ENCODE assay signal across 16 mouse cellular contexts in genomic region chr3:31405880-31406279, GRCm38 (mm10).
"Had no signal": no experiment of that assay in that cellular context is flagged by ENCODE, and none has a peak within 500 bp of the region (broad histone marks: within the 10 kb centered on the region; RNA-seq: fewer than 3 reads in every experiment).

No protein-coding gene starts in this region.

- H3K4me1 ChIP-seq: liver, embryonic 13.5 days; midbrain, embryonic 10.5 days; midbrain, embryonic 15.5 days; neural tube, embryonic 12.5 days; neural tube, embryonic 15.5 days had no signal

- H3K9me3 ChIP-seq: liver, embryonic 13.5 days; midbrain, embryonic 10.5 days; midbrain, embryonic 15.5 days; neural tube, embryonic 12.5 days; neural tube, embryonic 15.5 days had no signal

- H3K4me2 ChIP-seq: liver, embryonic 13.5 days; midbrain, embryonic 15.5 days; neural tube, embryonic 12.5 days; neural tube, embryonic 15.5 days had no signal

- ATAC-seq: midbrain, embryonic 15.5 days had no signal

- H3K4me3 ChIP-seq: liver, embryonic 13.5 days; midbrain, embryonic 10.5 days; midbrain, embryonic 15.5 days; neural tube, embryonic 12.5 days; neural tube, embryonic 15.5 days had no signal

- H3K27ac ChIP-seq: kidney, postnatal 0 days; liver, embryonic 13.5 days; macrophage; midbrain, embryonic 10.5 days; midbrain, embryonic 15.5 days; neural tube, embryonic 12.5 days; neural tube, embryonic 15.5 days; stomach, postnatal 0 days had no signal

- H3K9ac ChIP-seq: liver, embryonic 13.5 days; midbrain, embryonic 15.5 days; neural tube, embryonic 12.5 days; neural tube, embryonic 15.5 days had no signal

- DNase-seq: kidney, postnatal 25 days; liver, embryonic 13.5 days; lung, adult 2 months; right cerebral cortex, adult 18-20 months; right cerebral cortex, postnatal 14 days; right cerebral cortex, postnatal 4 days; thymus, adult 2 months; thymus, postnatal 14 days; thymus, postnatal 4 days had no signal

- H3K27me3 ChIP-seq: liver, embryonic 13.5 days; midbrain, embryonic 15.5 days; neural tube, embryonic 12.5 days; neural tube, embryonic 15.5 days had no signal

- H3K36me3 ChIP-seq: liver, embryonic 13.5 days; midbrain, embryonic 10.5 days; midbrain, embryonic 15.5 days; neural tube, embryonic 12.5 days; neural tube, embryonic 15.5 days had no signal
